Mouse (Mus musculus): ENCODE results near the gene Gdi2.

DNA sequence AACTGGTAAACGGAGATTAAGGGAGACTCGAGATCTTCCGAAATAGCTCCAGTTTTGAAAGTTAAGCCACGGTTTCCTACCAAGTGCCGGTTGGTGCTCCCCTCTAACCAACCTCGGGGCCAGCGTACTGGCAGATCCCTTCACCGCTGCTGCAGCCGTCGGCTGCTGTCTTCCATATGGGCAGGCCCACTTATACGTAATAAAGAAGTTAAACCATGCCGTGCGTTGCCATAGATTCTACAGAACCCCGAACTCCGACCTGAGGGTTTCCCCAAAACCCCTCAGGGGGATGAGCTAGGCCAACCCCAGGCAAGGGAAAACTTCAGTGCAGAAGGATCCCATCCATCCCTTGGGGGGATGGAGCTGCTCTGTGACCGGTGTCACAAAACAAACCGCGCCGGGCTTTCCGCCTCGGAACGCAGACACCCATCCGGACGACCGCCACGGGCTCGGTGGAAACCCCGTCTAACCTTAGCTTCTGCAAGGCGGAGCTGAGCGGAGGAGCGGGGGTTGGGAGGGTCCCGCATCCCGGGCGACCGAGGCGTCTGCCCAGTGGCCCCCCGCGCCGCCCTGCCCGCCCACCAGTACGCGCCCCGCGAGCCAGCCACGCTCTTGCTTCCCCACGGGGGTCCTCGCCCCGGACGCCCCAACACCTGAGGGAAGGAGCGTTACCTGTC is 72.4 kb downstream of the Gdi2 start:
- TF ChIP-seq POLR2A (IDR thresholded peaks at IDR 0.05; ENCODE audit: borderline replicate concordance, insufficient read depth, low read length) (no peak), CTCF (IDR thresholded peaks at IDR 0.05; ENCODE audit: borderline replicate concordance, insufficient read depth, low read depth, low read length) (no peak)

All from cerebellum, adult 2 months (tissue).